Mouse (Mus musculus) liver, postnatal 0 days (tissue): ENCODE measurements at regions not wholly inside any gene's neighbourhood (a gene's known extent, or its start where the extent isn't known, plus 50 kb on each side); places are given as distances from the start of the nearest gene placed in this dataset.

Source experiments
- CTCF ChIP-seq: sonication (generic); IDR thresholded peaks from 2 replicates; pipeline ENCODE4 v1.5.1; 2016; ENCODE audit warnings: antibody characterized with exemption, low read depth
- EP300 ChIP-seq: IDR thresholded peaks from 2 replicates; pipeline ENCODE4 v1.6.1; 2016; ENCODE audit warnings: antibody characterized with exemption, low read depth, mild to moderate bottlenecking

DNA sequence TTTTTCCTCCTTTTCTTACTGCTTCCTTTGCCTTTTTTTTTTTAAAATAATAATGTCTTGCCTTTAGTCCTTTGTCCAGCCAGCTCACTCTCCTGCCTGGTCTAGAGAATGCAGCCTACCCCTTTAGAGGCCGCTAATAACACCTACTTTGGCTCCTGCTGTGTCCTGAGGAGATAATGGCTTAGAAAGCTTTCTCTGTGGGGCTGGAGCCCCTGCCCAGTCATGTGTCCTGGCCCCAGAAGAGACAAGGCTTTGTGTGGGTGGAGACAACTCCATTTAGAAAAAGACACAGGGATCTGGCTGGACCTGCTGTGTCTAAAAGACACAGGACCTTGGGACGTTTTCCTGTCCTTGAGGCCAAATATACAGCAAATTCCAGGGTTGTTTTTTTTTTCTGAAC is 629.7 kb downstream of the Sox6 start:
- TF ChIP-seq CTCF: no peak
- no peak for TF ChIP-seq EP300
